Mouse (Mus musculus) T-helper 17 cell (primary cell): ENCODE measurements around the gene Olfr507.
"Not testable (repeated sequence)": the region's sequence is repeated elsewhere in the genome, so short reads cannot be mapped to it uniquely, and the experiment has no call there.

Source experiments
- in situ Hi-C, 2 experiments: fragments of 300-600 bp; cut with MboI, MseI; formaldehyde crosslinking; loops; 1 replicate in 1 of 2; 2 replicates in 1 of 2; pipeline ENCODE4 v1.15.1; 2025; ENCODE audit warnings: high pct_unique_total_duplicates in 2 of 2

Olfr507 gene

GRCm38 (mm10) chr7:108621514-108621913, at the start of gene Olfr507:
Olfr507 (plus strand) TSS chr7:108621814.
- in situ Hi-C loops, result no loop called here

DNA sequence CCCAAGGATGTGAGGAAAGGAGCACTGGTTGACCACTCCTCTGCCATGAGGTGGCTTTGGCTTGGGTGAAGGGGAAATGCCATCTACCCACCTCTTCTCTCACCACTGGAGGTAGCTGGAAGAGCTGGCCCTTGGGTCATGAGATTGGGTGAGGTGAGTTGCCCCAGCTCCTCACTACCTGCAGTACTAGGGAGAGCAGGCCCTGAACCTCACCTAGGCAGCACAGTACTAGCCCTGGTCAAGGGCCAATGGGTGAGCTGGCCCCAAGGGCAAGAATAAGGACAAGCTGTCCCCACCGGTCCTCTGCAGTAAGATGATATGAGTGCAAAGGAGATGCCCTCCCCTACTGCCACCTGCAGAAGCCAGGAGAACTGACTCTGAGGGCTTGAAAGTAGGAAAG, 31.8 kb upstream of the Olfr507 start:
- in situ Hi-C loops, result no loop called here

DNA sequence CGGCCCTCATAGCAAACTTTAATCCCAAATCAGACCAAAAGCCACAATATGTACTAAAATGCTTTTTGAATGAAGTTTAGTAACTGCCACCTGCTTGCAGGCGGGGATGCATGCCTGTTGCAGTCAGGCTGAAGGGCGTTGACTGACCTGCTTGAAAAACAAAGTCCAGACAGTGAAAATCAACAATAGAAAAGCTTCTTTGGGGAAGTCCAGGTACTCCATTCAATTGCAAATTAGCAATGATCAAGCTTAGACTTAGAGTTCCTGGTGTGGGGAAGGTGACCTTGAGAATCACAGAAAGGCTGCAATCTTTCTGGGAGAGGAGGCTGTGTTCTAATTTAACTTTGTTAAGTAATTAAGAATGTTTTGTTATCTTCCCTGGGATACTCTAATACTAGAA, 19.7 kb upstream of the Olfr507 start:
- in situ Hi-C loops, result not testable (repeated sequence)

- in situ Hi-C loops, result loop anchor here in 1 of 2 experiments (5.0 kb wide), 1 partner anchor 518 kb away; no protein-coding TSS in a partner anchor
Measured at GRCm38 (mm10) chr7:108610487-108610886, 11.1 kb upstream of the Olfr507 start, which contains the start of gene Olfr506. Olfr506 (plus strand) TSS chr7:108610787.

GRCm38 (mm10) chr7:108614110-108614509, 7.5 kb upstream of the Olfr507 start:
- in situ Hi-C loops, result loop anchor here in 1 of 2 experiments (5.0 kb wide), 1 partner anchor 522 kb away; no protein-coding TSS in a partner anchor

DNA sequence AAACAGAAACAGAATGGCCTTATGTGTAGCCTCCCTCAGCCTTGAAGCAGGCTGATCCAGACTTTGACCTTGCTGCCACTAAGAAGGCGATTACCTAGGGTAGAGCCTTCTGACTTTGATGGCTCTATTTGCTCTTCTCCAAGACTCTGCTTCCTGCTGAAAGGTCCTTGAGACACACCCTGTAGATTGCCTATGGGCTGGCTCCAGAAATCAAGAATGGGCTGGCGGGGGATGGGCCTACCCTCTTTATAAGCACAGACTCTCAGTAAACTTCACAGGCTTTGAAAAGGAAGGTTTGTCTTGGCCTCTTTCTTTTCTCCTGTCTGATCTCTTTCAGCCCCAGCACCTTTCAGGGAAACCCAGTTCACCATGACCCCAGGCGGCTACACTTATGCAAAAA, 4.8 kb upstream of the Olfr507 start:
- in situ Hi-C loops, result not testable (repeated sequence)

- in situ Hi-C loops, result no loop called here
Measured at GRCm38 (mm10) chr7:108629694-108630093, 8.1 kb downstream of the Olfr507 start, which contains the start of gene Olfr508. Olfr508 (plus strand) TSS chr7:108629994.

DNA sequence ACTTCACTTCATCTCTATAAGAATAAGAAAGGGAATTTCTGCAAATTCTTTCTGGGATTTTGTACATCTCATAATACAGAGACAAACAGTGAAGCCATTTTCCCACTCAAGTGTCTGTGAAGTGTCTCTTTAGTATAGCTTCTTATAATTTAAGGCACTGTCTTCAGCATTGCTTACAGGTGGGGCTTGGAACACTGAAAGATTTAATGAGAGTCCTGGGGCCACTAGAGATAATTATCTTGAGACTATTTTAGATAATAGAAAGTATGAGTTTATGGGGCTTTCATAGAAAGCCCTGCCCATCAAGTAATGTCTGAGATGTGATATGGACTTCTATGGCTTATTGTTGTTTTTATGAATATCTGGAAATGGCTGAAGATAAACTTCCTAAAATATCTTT, 30.2 kb downstream of the Olfr507 start, which contains the start of gene Olfr509:
Olfr509 (minus strand) TSS at position 101 of the 400 bp plus-strand sequence.
- in situ Hi-C loops, result no loop called here

GRCm38 (mm10) chr7:108662419-108662818, 40.8 kb downstream of the Olfr507 start:
- in situ Hi-C loops, result no loop called here

DNA sequence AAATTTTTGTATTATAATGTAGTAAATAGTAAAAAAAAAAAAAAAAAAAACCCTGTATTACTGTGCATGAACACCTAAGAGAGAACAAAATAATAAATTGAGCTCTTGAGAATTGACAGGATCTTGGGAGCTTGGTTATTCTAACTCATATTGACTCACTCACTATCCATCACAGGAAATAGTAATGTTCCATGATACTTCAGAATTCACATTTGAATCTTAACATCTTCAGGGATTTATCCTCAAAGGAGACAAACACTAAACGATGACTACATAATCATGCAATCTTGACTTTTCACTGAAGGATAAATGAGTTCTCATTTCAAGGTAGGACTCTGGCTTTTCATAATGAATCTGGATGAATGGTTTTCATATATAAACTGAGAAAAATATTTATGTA, 44.5 kb downstream of the Olfr507 start, which contains the start of gene Olfr510:
Olfr510 (plus strand) TSS at position 301 of the 400 bp plus-strand sequence.
- in situ Hi-C loops, result no loop called here

- in situ Hi-C loops, result no loop called here
Measured at GRCm38 (mm10) chr7:108671058-108671457, 49.4 kb downstream of the Olfr507 start.
